Mouse (Mus musculus): ENCODE measurements around the gene Olfr1118.
"Not testable (repeated sequence)": the region's sequence is repeated elsewhere in the genome, so short reads cannot be mapped to it uniquely, and the experiment has no call there.

Gene Olfr1118
- long read RNA-seq, experiment 1: 0 reads
- long read RNA-seq, experiment 2: 0 reads

GRCm38 (mm10) chr2:87307281-87307680, at the start of gene Olfr1118:
TSS of gene Olfr1118 (plus strand) at chr2:87307581.
- intact Hi-C loops (cut with DNase I): no loop called here

GRCm38 (mm10) chr2:87267234-87267633, 40.1 kb upstream of the Olfr1118 start, which contains the start of gene Olfr1116:
TSS of gene Olfr1116 (plus strand) at chr2:87267534.
- intact Hi-C loops (cut with DNase I): no loop called here

- intact Hi-C loops (cut with DNase I): not testable (repeated sequence)
These were observed 13.4 kb upstream of the Olfr1118 start for GRCm38 (mm10) chr2:87293977-87294376.

- intact Hi-C loops (cut with DNase I): no loop called here
These were observed 47.1 kb downstream of the Olfr1118 start, which contains the start of gene Olfr1120 for GRCm38 (mm10) chr2:87354515-87354914. TSS of gene Olfr1120 (plus strand) at chr2:87354815.

GRCm38 (mm10) chr2:87360121-87360520, 52.7 kb downstream of the Olfr1118 start:
- intact Hi-C loops (cut with DNase I): not testable (repeated sequence)
